Mouse (Mus musculus): ENCODE data around the gene Il1r1. TPM values are rescaled to one million over a fixed set of nuclear protein-coding genes. Genes with fewer than 3 reads are reported as not detected.

Gene Il1r1
- total RNA-seq, 1 experiment from 2014 or later, result 3.6 TPM

GRCm38 (mm10) chr1:40321824-40322223 lies 96.9 kb downstream of the Il1r1 start:
- no peak for DNase-seq

GRCm38 (mm10) chr1:40322543-40322942 lies 97.7 kb downstream of the Il1r1 start:
- DNase-seq, result no peak

- DNase-seq, result no peak
Observed at GRCm38 (mm10) chr1:40324457-40324856, 99.6 kb downstream of the Il1r1 start, which contains the start of gene Il1rl2. Gene Il1rl2 (plus strand): TSS chr1:40324610.

- DNase-seq, result no peak
Observed at GRCm38 (mm10) chr1:40324955-40325702, 100.2 kb downstream of the Il1r1 start.

- DNase-seq, result no peak
Observed at GRCm38 (mm10) chr1:40325711-40326327, 100.9 kb downstream of the Il1r1 start.

- no peak for DNase-seq
Observed at GRCm38 (mm10) chr1:40327604-40328003, 102.7 kb downstream of the Il1r1 start.

GRCm38 (mm10) chr1:40329526-40329925 lies 104.6 kb downstream of the Il1r1 start:
- no peak for DNase-seq

GRCm38 (mm10) chr1:40330181-40330580 lies 105.3 kb downstream of the Il1r1 start:
- DNase-seq, result no peak

- no peak for DNase-seq
Observed at GRCm38 (mm10) chr1:40339346-40339745, 114.5 kb downstream of the Il1r1 start.

- no peak for DNase-seq
Observed at GRCm38 (mm10) chr1:40340102-40340501, 115.2 kb downstream of the Il1r1 start.

GRCm38 (mm10) chr1:40352158-40352903 lies 127.5 kb downstream of the Il1r1 start:
- DNase-seq, result no peak

GRCm38 (mm10) chr1:40352904-40353286 lies 128.0 kb downstream of the Il1r1 start:
- no peak for DNase-seq

- DNase-seq, result no peak
Observed at GRCm38 (mm10) chr1:40354665-40355064, 129.8 kb downstream of the Il1r1 start.

- no peak for DNase-seq
Observed at GRCm38 (mm10) chr1:40355431-40355843, 130.6 kb downstream of the Il1r1 start.

- DNase-seq, result no peak
Observed at GRCm38 (mm10) chr1:40355904-40356521, 131.1 kb downstream of the Il1r1 start.

GRCm38 (mm10) chr1:40357921-40358320 lies 133.0 kb downstream of the Il1r1 start:
- no peak for DNase-seq

- no peak for DNase-seq
Observed at GRCm38 (mm10) chr1:40358351-40358750, 133.5 kb downstream of the Il1r1 start.

- no peak for DNase-seq
Observed at GRCm38 (mm10) chr1:40358771-40359181, 133.9 kb downstream of the Il1r1 start.

- no peak for DNase-seq
Observed at GRCm38 (mm10) chr1:40359731-40360130, 134.9 kb downstream of the Il1r1 start.

- DNase-seq, result no peak
Observed at GRCm38 (mm10) chr1:40360969-40361368, 136.1 kb downstream of the Il1r1 start.

- DNase-seq, result no peak
Observed at GRCm38 (mm10) chr1:40361596-40361995, 136.7 kb downstream of the Il1r1 start.

- DNase-seq, result no peak
Observed at GRCm38 (mm10) chr1:40362784-40363183, 137.9 kb downstream of the Il1r1 start.
